ENCODE assay signal across 8 mouse cellular contexts in the genomic region with DNA sequence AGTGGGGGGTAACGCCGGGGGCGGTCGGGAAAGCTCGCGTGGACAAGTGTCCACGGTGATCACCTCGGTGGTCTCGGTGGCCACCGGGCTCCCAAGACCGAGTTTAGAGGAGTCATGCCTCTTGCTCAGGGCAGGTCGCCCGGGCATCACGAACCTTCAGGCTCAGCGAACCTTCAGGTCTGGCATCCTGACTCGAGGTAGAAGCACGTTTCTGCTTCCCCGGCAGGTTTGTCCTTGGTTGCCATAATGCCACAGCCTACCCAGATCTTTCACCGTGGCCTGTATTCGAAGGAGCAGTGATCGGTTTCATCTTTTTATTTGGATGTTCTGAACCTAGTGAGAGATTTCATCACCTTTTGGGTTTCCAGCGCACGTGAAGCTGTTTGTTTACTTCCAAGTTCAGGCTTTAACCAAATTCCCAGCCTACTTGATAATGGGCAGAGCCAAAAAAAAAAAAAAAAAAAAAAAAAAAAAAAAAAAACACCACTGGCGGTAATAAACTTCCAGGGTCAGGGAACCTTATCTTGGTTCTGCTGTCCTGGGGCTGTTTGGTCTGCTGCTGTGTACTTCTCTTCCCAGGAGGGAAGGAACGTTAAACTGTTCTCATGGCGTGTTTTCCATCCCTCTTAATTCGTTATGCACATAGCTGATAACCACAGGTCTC. TPM values are rescaled to one million over a fixed set of nuclear protein-coding genes. Genes with fewer than 3 reads are reported as not detected.
DNase-seq lines count a peak whose midpoint lies in the region; ATAC-seq lines count a peak whose summit lies in the region.

No protein-coding gene starts in this region.

- H3K4me2 ChIP-seq in heart, embryonic 15.5 days: peak overlapping the region; percentile 84
- H3K4me2 ChIP-seq in hindbrain, embryonic 16.5 days (ENCODE audit: low read length): peak overlapping the region; percentile 68

- 2% methylated on average over 27 of the region's 27 CpGs for WGBS in heart, embryonic 15.5 days
- WGBS in hindbrain, embryonic 16.5 days: 2% methylated on average over 24 of the region's 27 CpGs

- no peak for DNase-seq in heart, postnatal 14 days
- DNase-seq in ES-CJ7 (ENCODE audit: low read depth, low spot score): peak; percentile 27
- peak; percentile 35 for DNase-seq in c-Kit-positive CD71-positive TER-119-positive erythroid progenitor cells, embryonic 14.5 days (ENCODE audit: low spot score)
- peak; percentile 8 for DNase-seq in lung, postnatal 25 days (ENCODE audit: low spot score)
- DNase-seq in thymus, postnatal 25 days: no peak

- no peaks in the 10 kb centered on the region for H3K27me3 ChIP-seq in heart, embryonic 15.5 days
- no peaks in the 10 kb centered on the region for H3K27me3 ChIP-seq in hindbrain, embryonic 16.5 days (replicated peaks; ENCODE audit: control insufficient read depth, insufficient read depth, low read length)

- peak overlapping the region; percentile 89 for H3K9ac ChIP-seq in heart, embryonic 15.5 days
- peak overlapping the region; percentile 93 for H3K9ac ChIP-seq in hindbrain, embryonic 16.5 days (ENCODE audit: low read depth, low read length)

- intact Hi-C loops in heart, postnatal 14 days (cut with DNase I): no loop called here

- H3K27ac ChIP-seq in heart, embryonic 15.5 days: peak overlapping the region; percentile 93
- peak overlapping the region; percentile 92 for H3K27ac ChIP-seq in hindbrain, embryonic 16.5 days (ENCODE audit: low read depth, low read length)

- no peaks in the 10 kb centered on the region for H3K36me3 ChIP-seq in heart, embryonic 15.5 days
- no peaks in the 10 kb centered on the region for H3K36me3 ChIP-seq in hindbrain, embryonic 16.5 days (ENCODE audit: control insufficient read depth, insufficient read depth, low read length)

- H3K4me1 ChIP-seq in heart, embryonic 15.5 days (replicated peaks): peaks cover 2% of the 10 kb centered on the region; the same call in 1 of the 2 replicates
- peaks cover 7% of the 10 kb centered on the region for H3K4me1 ChIP-seq in hindbrain, embryonic 16.5 days (ENCODE audit: control insufficient read depth, insufficient read depth, low read depth, low read length)

- ATAC-seq in heart, embryonic 15.5 days (replicated peaks; ENCODE audit: insufficient number of reproducible peaks, insufficient read depth, low FRiP score, low read depth): no peak; the same call in 1 of the 2 replicates
- ATAC-seq in hindbrain, embryonic 16.5 days: no peak; the same call in 1 of the 2 replicates
- ATAC-seq in megakaryocyte-erythroid progenitor cell, adult 5-6 weeks (replicated peaks; ENCODE audit: low FRiP score, low TSS enrichment, poor library complexity, severe bottlenecking): no peak

- peak overlapping the region; percentile 91 for H3K4me3 ChIP-seq in heart, embryonic 15.5 days
- peak overlapping the region; percentile 87 for H3K4me3 ChIP-seq in hindbrain, embryonic 16.5 days (ENCODE audit: low read length)

- H3K9me3 ChIP-seq in heart, embryonic 15.5 days (replicated peaks): no peaks in the 10 kb centered on the region
- no peaks in the 10 kb centered on the region for H3K9me3 ChIP-seq in hindbrain, embryonic 16.5 days (ENCODE audit: control insufficient read depth, low read length)

RNA-seq across cellular contexts. Expression of a gene that starts 0.8 kb away (rescaled TPM):
- polyA plus RNA-seq in heart, embryonic 15.5 days (2015; fragmentation: Nextera tagmentation; extraction: Ambion mirVana): 9.6 and 10.8 TPM in 2 replicates
- 10 to 100 TPM; 22.5 to 22.7 TPM for total RNA-seq in heart, postnatal 14 days (2021)
- polyA plus RNA-seq in hindbrain, embryonic 16.5 days (2015; fragmentation: Nextera tagmentation; extraction: Ambion mirVana): 28.5 and 31.3 TPM in 2 replicates
- total RNA-seq in megakaryocyte-erythroid progenitor cell, adult 5-6 weeks (2014; fragmentation: Nextera tagmentation): 24.5 and 26.4 TPM in 2 replicates
- total RNA-seq in megakaryocyte-erythroid progenitor cell, adult 5-6 weeks (2017): 23.5 and 28.6 TPM in 2 replicates

RNA-seq across cellular contexts. Expression of a gene that starts 23.3 kb away (rescaled TPM):
- polyA plus RNA-seq in heart, embryonic 15.5 days (2015; fragmentation: Nextera tagmentation; extraction: Ambion mirVana): not detected in 2 replicates
- total RNA-seq in heart, postnatal 14 days (2021): not detected
- not detected in 2 replicates for polyA plus RNA-seq in hindbrain, embryonic 16.5 days (2015; fragmentation: Nextera tagmentation; extraction: Ambion mirVana)
- total RNA-seq in megakaryocyte-erythroid progenitor cell, adult 5-6 weeks (2014; fragmentation: Nextera tagmentation): not detected in 2 replicates
- not detected in 2 replicates for total RNA-seq in megakaryocyte-erythroid progenitor cell, adult 5-6 weeks (2017)

RNA-seq across cellular contexts. Expression of a gene that starts 30.2 kb away (rescaled TPM):
- polyA plus RNA-seq in heart, embryonic 15.5 days (2015; fragmentation: Nextera tagmentation; extraction: Ambion mirVana): 0.59 and 1.3 TPM in 2 replicates
- total RNA-seq in heart, postnatal 14 days (2021): under 1 TPM; 0.19 to 0.37 TPM
- 36.4 and 43.1 TPM in 2 replicates for polyA plus RNA-seq in hindbrain, embryonic 16.5 days (2015; fragmentation: Nextera tagmentation; extraction: Ambion mirVana)
- not detected in 2 replicates for total RNA-seq in megakaryocyte-erythroid progenitor cell, adult 5-6 weeks (2014; fragmentation: Nextera tagmentation)
- total RNA-seq in megakaryocyte-erythroid progenitor cell, adult 5-6 weeks (2017): not detected in 2 replicates

Comparison
In these comparisons a context has a peak if more than half of its experiments do, and no peak if none do; other contexts are left out.
1. DNase-seq: peak in ES-CJ7 (single experiment), c-Kit-positive CD71-positive TER-119-positive erythroid progenitor cells, embryonic 14.5 days (single experiment) and lung, postnatal 25 days (single experiment); none in heart, postnatal 14 days (0 of 2) and thymus, postnatal 25 days (single experiment).